Mouse (Mus musculus) olfactory bulb, adult 2 months (tissue): ENCODE data around the gene Sec61a2. TPM values are rescaled to one million over a fixed set of nuclear protein-coding genes. Genes with fewer than 3 reads are reported as not detected.

Source experiments
- H3K27ac ChIP-seq: fragments of 200-500 bp; 2 replicates; pipeline ENCODE4 v1.5.1; 2012; ENCODE audit warnings: low read depth, low read length; ENCODE audit not compliant: insufficient read depth
- H3K4me1 ChIP-seq: fragments of 200-500 bp; 2 replicates; pipeline ENCODE4 v1.6.1; 2012; ENCODE audit warnings: low read length; ENCODE audit not compliant: control insufficient read depth, insufficient read depth
- H3K4me3 ChIP-seq: fragments of 200-500 bp; 2 replicates; pipeline ENCODE4 v1.5.1; 2012; ENCODE audit warnings: mild to moderate bottlenecking, low read depth, low read length, moderate library complexity; ENCODE audit not compliant: insufficient read depth
- CTCF ChIP-seq: fragments of 200-500 bp; IDR thresholded peaks from 2 replicates; pipeline ENCODE4 v1.5.1; 2012; ENCODE audit warnings: low read depth, mild to moderate bottlenecking, low read length, moderate library complexity; ENCODE audit not compliant: insufficient read depth
- POLR2A ChIP-seq: fragments of 200-500 bp; IDR thresholded peaks from 2 replicates; pipeline ENCODE4 v1.6.1; 2012; ENCODE audit warnings: mild to moderate bottlenecking, low read depth, low read length, moderate library complexity; ENCODE audit not compliant: insufficient read depth
- WGBS: fragments of 180-500 bp; shearing (Covaris S2); methylation state at CpG from one replicate; pipeline ENCODE4 v1.1.7; 2018; 5-methylcytosine and 5-hydroxymethylcytosine counted together
- polyA plus RNA-seq: library from polyadenylated mRNA; stranded (reverse); fragments of >200 nt; gene quantifications from 2 replicates; pipeline ENCODE4 v1.2.4, GENCODE M21; 2012; ENCODE audit warnings: low replicate concordance; ENCODE audit not compliant: missing spikeins, insufficient read depth, insufficient read length

Gene Sec61a2
- polyA plus RNA-seq, 1 experiment, result not detected

GRCm38 (mm10) chr2:5900145-5900544 is 4.9 kb upstream of the Sec61a2 start:
- Histone ChIP-seq H3K27ac (no peak overlapping the region), H3K4me3 (no peak overlapping the region), H3K4me1 (no peaks in the 10 kb centered on the region)
- TF ChIP-seq POLR2A (no peak), CTCF (no peak)
- WGBS, result 54% methylated on average over 5 of the region's 5 CpGs

GRCm38 (mm10) chr2:5894296-5894695 is 936 bp downstream of the Sec61a2 start:
- 26% methylated on average over 11 of the region's 11 CpGs for WGBS
- Histone ChIP-seq H3K27ac (no peak overlapping the region), H3K4me3 (peak overlapping the region; percentile 22), H3K4me1 (peaks cover 2% of the 10 kb centered on the region)
- TF ChIP-seq POLR2A (no peak), CTCF (no peak)

- H3K4me1 ChIP-seq, result peaks cover 4% of the 10 kb centered on the region
- no peak overlapping the region for H3K27ac ChIP-seq
- no peak overlapping the region for H3K4me3 ChIP-seq
- TF ChIP-seq CTCF (no peak), POLR2A (no peak)
- 42% methylated on average over 2 of the region's 2 CpGs for WGBS
These were observed 5.8 kb downstream of the Sec61a2 start for GRCm38 (mm10) chr2:5889412-5889811.

GRCm38 (mm10) chr2:5888865-5889264 is 6.4 kb downstream of the Sec61a2 start:
- TF ChIP-seq POLR2A (no peak), CTCF (no peak)
- 80% methylated on average over 5 of the region's 5 CpGs for WGBS
- H3K4me3 ChIP-seq, result no peak overlapping the region
- no peak overlapping the region for H3K27ac ChIP-seq
- peaks cover 4% of the 10 kb centered on the region for H3K4me1 ChIP-seq

- no peak for TF ChIP-seq CTCF
- no peak for TF ChIP-seq POLR2A
- no peak overlapping the region for H3K27ac ChIP-seq
- H3K4me3 ChIP-seq, result no peak overlapping the region
- no peaks in the 10 kb centered on the region for H3K4me1 ChIP-seq
- WGBS, result 81% methylated on average over 3 of the region's 3 CpGs
These were observed 17.8 kb downstream of the Sec61a2 start for GRCm38 (mm10) chr2:5877446-5877845.

- Histone ChIP-seq H3K4me1 (no peaks in the 10 kb centered on the region), H3K4me3 (no peak overlapping the region), H3K27ac (no peak overlapping the region)
- 89% methylated on average over 5 of the region's 5 CpGs for WGBS
- TF ChIP-seq CTCF (no peak), POLR2A (no peak)
These were observed 25.5 kb downstream of the Sec61a2 start for GRCm38 (mm10) chr2:5869746-5870145.

- Histone ChIP-seq H3K4me1 (no peaks in the 10 kb centered on the region), H3K27ac (no peak overlapping the region), H3K4me3 (no peak overlapping the region)
- TF ChIP-seq POLR2A, result no peak
- no peak for TF ChIP-seq CTCF
- WGBS, result 34% methylated on average over 2 of the region's 2 CpGs
These were observed 27.6 kb downstream of the Sec61a2 start for GRCm38 (mm10) chr2:5867681-5868080.

- TF ChIP-seq POLR2A (no peak), CTCF (no peak)
- 95% methylated on average over 3 of the region's 3 CpGs for WGBS
- no peak within 1 kb of the TSS for H3K27ac ChIP-seq
These were observed 32.4 kb downstream of the Sec61a2 start, which contains the start of gene Gm13199 for GRCm38 (mm10) chr2:5862834-5863233. TSS of gene Gm13199 (minus strand) at chr2:5862934.

GRCm38 (mm10) chr2:5851866-5852265 is 43.4 kb downstream of the Sec61a2 start:
- H3K4me3 ChIP-seq, result no peak overlapping the region
- H3K4me1 ChIP-seq, result no peaks in the 10 kb centered on the region
- 79% methylated on average over 5 of the region's 5 CpGs for WGBS
- H3K27ac ChIP-seq, result no peak overlapping the region
- TF ChIP-seq CTCF (no peak), POLR2A (no peak)

More at GRCm38 (mm10) chr2:5862834-5863233, 32.4 kb downstream of the Sec61a2 start, which contains the start of gene Gm13199:
- no peaks in the 10 kb centered on the region for H3K4me1 ChIP-seq
- H3K4me3 ChIP-seq, result no peak within 1 kb of the TSS

GRCm38 (mm10) chr2:5851116-5851515 is 44.1 kb downstream of the Sec61a2 start:
- H3K27ac ChIP-seq, result no peak overlapping the region
- H3K4me3 ChIP-seq, result no peak overlapping the region
- H3K4me1 ChIP-seq, result no peaks in the 10 kb centered on the region
- TF ChIP-seq POLR2A (no peak), CTCF (no peak)
- 90% methylated on average over 9 of the region's 9 CpGs for WGBS
